Mouse (Mus musculus): Measurements from ENCODE around the gene Adam26b. TPM values are rescaled to one million over a fixed set of nuclear protein-coding genes. Genes with fewer than 3 reads are reported as not detected.

The Adam26b gene
- not detected for total RNA-seq (2023)

DNA sequence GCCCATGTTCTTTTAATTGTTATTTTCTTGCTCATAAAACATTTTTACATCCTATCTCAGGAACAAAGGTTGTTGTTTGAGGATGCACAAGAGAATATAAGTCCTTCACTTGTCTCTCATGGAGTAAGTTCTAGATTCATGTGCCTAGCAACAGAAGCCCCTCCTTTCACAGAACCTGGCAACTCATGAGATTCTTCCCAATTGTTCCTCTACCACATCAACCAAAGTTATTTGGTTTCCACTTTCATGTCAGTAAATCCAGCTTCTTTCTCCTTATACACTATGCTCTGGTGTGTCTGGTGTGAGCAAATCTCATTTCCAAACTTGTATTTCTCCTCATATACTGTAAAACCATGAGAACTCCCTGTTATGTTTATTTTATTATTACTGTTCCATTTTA is at the start of gene Adam26b:
TSS of gene Adam26b (minus strand) at position 101 of the 400 bp plus-strand sequence.

DNA sequence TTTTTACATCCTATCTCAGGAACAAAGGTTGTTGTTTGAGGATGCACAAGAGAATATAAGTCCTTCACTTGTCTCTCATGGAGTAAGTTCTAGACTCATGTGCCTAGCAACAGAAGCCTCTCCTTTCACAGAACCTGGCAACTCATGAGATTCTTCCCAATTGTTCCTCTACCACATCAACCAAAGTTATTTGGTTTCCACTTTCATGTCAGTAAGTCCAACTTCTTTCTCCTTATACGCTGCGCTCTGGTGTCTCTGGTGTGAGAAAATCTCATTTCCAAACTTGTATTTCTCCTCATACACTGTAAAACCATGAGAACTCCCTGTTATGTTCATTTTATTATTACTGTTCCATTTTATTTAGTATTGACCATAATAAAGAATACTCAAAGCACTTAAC is 48.7 kb upstream of the Adam26b start, which contains the start of gene Adam26a:
TSS of gene Adam26a (minus strand) at position 101 of the 400 bp plus-strand sequence.

Other genes with a start within 250 kb of the Adam26b start
- not detected for gene Zfp42, start 221.1 kb downstream of the Adam26b start, total RNA-seq (2023)
- not detected for gene Adam26a, start 48.6 kb upstream of the Adam26b start, total RNA-seq (2023)
- not detected for gene Gm5346, start 99.2 kb upstream of the Adam26b start, total RNA-seq (2023)
- not detected for gene Adam34, start 181.9 kb upstream of the Adam26b start, total RNA-seq (2023)